Mouse (Mus musculus): ENCODE data around the gene Slc33a1.

Slc33a1 gene

DNA sequence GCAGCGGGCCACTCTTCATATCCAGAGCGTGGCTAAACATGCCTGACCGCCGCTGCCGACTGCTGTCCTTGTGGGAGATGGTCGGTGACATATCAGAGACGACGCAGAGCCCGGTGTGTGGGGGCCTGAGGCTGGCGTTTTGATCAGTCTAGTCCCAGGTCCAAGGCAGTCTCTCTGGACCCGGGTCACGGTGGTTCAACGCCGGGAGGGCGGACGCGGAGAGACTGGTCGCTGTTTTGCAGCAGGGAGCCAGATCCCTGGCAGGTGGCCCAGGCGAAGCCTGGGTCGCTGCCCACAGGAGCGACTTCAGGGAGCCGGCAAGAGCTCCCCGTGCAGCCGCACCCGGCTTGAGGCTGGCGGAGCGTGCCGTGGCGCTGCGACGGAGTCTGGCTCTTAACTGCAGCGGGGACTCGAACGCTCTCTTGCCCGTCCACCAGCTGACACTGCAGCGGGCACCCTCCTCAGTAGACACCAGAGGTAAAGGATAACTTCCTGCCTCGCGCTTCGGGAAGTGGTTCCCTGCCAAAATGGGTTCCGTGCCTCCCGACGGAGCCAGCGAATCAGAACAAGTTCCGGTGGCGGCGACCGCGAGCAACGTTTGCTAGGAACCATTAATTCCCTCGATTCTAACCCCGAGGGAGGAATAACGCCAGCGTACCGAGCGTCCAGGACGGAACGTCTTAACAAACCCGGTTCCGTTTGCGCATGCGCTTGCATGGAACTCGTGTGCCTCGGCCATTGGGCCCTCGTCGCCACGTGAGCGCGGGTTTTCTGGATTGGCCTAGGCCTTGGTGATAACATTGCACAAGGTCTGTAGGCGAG, at the start of gene Slc33a1:
Gene Slc33a1, minus strand, starts transcription at position 669 of the 822 bp plus-strand sequence.
- peak; percentile 100 for DNase-seq (ENCODE audit: low read depth)

DNA sequence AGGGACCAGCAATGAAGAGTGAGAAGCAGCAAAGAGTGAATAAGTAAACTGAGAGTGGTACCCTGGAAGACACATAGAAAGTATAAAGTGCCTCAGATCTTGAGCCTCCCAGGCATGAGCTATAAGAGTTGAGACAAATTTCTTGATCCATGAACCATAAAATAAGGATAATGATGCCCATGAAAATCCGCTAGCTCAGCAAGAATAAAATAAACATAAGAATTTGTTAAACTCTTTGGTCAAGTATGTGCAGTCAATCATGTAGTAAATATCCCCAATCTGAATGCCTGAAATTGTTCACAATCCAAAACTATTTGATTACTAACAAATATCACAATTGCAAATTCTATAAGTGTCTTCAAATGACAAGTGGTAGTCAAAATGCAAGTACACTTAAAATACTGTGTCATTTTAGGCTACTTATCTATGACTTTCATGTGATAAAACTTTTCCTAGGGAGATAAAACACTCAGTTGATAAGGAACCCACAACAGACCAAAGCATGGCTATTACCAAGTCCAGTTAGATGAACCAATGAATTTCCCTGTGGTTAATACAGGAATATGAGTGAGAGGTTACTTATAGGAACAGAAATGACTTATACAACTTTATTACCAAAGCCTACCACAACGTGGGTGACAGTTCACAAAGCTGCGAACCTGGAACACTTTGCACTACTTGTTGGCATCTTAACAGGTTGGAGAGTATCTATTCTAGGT, 24.3 kb upstream of the Slc33a1 start:
- no peak for DNase-seq (ENCODE audit: low read depth)

DNA sequence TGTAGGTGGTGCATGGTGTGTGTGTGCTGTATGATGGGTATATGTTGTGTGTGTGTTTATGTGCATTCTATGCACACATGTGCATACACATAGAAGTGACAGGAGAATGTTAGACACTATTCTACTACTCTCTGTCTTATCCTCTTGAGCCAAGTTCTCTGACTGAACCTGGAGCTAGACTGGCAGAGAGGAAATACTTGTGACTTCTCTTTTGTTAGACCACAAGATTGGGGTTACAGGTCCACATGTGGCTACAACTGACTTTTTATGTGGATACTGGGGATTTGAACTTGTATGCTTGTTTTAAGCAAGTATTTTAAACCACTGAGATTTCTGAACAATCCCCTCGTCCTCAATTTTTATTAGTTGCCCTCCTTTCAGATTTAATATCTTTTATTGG, 22.1 kb upstream of the Slc33a1 start:
- DNase-seq (ENCODE audit: low read depth): no peak

DNA sequence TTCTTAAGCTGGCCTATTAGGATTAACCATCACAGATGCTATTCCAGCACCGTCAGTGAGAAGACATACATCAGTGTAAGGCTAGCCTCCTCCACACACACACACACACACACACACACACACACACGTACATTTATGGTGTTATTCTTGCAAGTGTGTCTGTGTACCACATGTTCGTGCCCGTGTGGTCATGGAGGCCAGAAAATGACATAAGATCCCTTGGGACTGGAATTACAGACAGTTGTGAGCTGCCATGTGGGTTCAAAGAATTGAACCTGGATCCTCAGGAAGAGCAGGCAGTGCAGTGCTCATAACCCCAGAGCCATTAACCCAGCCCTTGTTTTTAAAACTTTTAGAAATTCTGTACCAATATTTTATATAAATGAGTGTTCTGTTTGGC, 13.3 kb upstream of the Slc33a1 start:
- no peak for DNase-seq (ENCODE audit: low read depth)

DNA sequence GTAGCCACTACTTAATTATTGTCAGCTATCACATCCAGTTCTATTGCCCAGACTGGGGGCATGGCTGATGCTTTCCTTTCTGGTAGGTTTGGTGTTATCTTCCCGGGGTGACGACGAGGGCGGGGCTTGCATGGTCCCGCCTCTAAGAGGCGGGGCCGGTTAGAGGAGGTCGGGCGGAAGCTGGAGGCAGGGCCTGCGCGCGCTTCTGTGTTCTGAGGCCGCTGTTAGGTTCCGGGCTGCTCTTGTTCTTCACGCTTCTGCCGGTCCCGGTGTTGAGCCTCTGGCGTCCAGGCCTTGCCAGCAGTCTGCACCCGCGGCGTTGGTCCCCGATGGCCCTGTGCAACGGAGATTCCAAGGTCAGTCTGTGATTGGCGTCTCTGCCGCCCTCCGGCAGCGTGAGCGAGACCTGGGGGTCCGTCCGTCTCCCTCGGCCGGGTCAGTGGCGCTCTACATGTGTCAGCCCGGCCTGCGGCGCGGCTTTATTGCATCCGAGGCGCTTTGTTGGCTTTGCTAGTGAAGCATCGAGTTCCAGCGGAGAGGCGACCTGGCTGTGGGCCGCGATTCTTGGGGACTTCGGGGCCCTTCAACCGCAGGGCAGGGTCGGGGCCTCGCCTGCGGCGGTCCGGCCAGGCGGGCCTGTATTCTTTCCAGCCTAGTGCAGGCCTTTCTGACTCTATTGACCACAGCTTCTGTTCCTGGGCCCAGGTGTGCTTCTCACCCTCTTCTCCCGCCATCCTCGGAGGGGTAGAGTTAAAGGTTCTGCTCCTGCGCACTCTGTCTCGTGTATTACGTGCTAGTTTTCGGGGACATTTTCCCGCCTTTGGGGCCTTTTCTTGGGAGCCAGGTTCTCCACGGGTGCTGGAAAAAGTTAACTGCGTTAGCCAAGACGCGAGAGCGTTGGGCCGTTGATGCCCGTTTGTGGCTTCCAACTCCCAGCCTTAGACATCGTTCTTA, 11.7 kb upstream of the Slc33a1 start, which contains the start of gene Gmps:
Gene Gmps, plus strand, starts transcription at position 152 of the 954 bp plus-strand sequence.
- DNase-seq (ENCODE audit: low read depth): peak; percentile 95

DNA sequence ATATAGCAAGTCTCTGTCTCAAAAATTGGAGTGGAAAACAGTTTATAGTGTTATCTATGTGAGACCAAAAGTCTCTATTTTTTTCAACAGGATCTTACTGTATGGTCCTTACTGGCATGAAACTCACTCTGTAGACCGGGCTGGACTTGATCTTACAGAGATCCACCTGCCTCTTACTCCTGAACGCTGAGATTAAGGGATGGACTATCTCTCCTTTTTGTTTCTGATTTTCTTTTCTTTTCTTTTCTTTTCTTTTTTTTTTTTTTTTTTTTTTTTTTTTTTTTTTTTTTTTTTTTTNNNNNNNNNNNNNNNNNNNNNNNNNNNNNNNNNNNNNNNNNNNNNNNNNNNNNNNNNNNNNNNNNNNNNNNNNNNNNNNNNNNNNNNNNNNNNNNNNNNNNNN, 1.4 kb upstream of the Slc33a1 start:
- DNase-seq (ENCODE audit: low read depth): no peak

DNA sequence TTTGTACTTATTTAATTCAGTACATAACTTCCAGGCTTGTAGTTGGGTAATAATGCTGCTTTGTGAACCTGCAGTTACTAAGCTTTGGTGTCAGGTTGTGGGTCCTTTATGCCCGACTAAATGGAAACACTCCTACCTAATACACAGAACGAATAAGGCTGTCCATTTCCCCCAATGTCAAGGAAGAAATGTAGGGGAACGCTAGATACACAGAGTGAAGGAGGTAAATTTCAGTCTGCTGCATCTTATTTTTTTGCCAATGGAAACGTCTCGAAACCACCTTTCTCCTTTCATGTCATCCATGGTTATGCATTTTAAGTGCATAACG, 318 bp upstream of the Slc33a1 start:
- DNase-seq (ENCODE audit: low read depth): no peak

DNA sequence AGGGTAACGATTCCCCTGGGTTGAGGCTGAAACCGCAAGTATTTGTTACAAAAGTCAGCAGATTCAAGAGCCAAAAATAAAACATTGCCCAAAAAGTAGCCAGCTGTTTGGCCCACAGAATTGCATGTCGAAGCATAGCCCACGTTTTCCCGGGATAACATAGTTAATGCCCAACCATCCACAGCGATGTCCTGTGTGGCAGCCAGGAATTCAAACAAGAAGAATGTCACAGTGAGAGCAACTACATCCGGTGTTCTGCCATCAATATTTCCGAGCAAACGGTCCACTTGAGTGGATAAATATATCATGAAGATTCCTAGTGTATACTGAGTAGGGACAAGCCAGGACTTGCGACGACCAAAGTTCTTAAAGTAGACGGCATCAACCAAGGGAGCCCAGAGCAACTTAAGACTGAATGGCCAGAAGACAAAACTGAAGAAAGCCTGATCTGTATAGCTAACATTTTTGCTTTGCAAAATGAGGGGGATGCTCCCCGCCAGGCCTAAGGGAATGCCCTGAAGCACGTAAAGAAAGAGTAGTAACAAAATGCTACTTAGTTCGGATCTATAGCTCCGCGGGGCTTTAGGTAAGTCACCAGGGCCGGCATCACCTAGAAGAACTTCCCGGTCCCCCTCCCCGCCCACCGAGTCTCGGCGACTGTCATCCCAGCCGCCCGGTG, 1.0 kb downstream of the Slc33a1 start:
- DNase-seq (ENCODE audit: low read depth): no peak

DNA sequence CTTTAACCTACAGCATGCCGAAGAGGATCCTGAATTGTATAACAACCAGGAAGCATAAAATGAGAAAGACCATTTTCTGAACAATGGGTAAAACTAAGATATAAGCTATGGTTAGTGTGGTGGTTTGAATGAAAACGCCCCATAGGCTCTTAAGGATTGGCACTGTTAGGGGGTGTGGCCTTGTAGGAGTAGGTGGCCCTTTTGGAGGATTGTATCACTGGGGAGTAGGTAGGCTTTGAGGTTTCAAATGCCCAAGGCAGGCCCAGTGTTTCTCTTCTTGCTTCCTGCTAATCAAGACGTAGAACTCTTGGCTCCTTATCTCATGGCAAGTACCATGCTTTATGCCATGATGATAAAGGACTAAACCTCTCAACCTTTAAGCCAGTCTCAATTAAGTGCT, 14.7 kb downstream of the Slc33a1 start:
- peak; percentile 11 for DNase-seq (ENCODE audit: low read depth)

DNA sequence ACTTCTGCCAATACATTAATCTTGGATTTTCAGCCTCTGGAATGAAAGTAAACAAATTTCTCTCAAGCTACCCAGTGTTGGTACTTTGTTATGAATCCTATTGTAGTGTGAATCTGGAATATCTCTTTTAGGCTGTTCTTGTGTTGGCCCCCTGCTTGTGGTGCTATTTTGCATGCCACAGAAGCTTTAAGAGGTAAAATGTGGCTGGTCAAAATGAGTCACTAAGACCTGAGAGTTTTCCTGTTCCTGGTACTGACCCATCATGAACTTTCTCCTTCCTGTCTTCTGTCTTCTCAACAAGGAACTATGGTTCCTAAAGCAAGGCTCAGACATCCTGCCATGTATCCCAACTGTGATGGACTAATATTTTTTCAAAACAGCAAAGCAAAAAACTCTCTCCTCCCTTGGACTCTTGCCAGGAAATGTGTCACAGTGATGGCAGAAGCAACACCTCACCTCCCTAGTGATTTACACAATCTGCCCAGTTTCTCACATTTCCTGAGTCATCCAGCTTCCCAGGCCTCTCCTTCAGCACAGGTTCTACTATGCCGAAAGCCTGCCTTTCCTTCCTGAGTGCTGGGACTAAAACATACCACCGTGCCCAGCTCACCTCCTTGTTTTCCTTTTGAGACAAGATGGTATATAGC, 23.2 kb downstream of the Slc33a1 start:
- DNase-seq (ENCODE audit: low read depth): no peak

DNA sequence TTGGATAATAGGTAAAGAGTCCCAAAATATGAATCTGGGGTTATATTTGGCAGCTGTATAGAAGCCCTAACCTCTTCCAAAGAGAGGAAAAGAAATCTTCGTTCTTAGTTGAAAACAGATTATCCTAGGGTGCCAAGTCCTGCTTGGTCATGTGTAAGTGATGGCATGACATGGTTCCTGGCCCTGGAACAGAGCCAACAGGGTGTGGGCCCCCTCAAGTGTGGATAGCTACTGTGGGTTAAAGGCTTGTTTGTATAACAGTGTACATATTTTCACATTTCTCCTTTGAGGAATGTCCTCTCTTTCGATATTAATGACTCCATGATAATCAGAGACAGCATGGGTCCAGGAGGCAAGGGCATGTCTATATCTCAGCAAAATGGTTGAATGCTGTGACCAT, 25.6 kb downstream of the Slc33a1 start:
- no peak for DNase-seq (ENCODE audit: low read depth)

DNA sequence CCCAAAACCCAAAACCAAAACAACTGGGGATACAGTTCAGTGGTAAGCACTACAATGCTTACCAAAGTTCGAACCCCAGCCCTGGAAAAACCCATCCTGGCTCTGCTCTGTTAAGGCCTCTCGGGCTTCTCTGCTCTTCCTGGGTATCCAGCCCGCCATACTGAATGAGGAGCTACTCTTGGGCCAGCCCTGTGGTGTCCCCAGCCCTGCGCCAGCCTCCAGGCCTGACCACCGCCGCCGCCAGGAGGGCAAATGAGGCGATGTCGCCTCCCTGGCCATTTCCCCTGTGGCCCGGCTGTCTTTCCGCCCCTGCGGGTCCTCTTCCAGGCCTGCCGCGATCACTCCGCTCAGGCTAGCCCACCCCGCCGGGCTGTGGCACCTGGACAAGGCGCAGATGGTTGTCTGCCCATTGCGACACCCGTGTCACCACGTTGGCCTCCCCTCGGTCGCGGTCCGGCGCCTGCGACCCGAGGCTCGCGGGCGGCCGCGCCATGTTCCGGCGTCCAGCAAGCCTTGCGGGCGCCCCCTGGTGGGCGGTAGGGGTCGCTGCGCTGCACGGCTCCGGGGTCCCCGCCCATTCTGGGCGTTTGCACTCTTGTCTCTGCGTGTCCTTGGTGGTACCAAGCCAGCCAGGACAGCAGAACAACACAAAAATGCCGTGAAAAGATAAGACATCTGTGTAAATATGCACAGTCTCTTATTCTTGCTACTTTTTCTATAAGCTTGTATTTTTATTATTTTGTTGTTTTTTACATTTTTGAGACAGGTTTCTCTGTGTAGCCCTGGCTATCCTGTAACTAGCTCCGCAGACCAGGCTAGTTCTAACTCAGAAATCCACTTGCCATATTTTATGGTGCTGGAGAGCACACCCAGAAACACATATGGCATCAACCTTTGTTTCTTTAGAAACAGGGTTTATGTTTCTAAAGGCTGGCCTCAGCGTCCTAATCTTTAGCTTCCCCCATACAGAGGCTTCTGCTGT, 35.4 kb downstream of the Slc33a1 start, which contains the start of gene E130311K13Rik:
Gene E130311K13Rik, minus strand, starts transcription at position 595 of the 982 bp plus-strand sequence.
- DNase-seq (ENCODE audit: low read depth): peak; percentile 74

DNA sequence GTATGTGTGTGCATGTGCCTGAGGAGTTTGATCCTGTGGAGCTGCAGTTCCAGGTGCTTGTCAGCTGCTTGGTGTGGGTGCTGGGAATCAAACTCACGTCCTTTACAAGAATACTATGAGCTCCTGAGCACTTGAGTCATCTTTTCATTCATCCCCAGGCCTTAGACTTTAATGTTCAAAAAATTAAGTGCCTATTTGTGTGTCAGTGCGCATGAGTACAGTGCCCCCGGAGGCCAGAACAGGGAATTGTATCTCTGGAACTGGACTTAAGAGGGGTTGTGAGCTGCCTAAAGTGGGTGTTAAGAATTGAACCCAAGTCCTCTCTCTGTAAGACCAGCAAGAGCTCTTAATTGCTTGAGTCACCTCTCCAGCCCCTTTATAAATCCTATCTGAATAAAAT, 44.9 kb downstream of the Slc33a1 start:
- peak; percentile 27 for DNase-seq (ENCODE audit: low read depth)

DNA sequence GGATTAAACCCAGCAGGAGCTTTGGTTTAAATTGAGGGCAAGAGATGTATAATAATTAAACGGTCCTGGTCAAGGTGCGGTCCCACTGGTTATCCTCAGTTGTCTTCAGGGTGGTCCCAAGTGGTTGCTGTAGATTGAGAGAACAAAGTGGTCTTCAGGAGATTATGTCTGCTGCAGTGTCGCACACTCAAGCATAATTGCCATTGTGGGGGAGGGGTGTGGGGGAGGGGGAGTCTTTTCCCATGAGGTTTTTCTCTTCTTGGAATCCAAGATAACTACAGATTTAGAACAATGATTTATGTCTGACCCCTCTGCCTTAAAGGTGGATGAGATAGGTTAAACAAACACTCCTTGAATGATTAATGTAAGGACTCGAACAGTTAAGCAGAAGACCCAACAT, 54.3 kb downstream of the Slc33a1 start:
- no peak for DNase-seq (ENCODE audit: low read depth)

DNA sequence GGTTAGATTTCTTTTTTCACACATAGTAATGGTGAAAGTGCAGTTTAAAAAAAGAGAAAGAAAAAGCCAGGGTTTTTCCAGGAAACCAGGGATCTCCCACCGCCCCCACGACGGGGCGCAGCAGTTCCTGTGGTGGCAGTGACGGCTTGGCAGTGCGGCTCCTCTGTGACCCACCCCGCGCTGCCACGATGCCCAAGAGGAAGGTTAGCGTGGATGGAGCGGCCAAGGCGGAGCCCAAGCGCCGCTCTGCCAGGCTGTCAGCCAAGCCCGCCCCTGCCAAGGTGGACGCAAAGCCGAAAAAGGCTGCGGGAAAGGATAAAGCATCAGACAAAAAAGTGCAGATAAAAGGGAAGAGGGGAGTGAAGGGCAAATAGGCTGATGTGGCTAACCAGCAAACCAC, 59.3 kb downstream of the Slc33a1 start:
- no peak for DNase-seq (ENCODE audit: low read depth)

DNA sequence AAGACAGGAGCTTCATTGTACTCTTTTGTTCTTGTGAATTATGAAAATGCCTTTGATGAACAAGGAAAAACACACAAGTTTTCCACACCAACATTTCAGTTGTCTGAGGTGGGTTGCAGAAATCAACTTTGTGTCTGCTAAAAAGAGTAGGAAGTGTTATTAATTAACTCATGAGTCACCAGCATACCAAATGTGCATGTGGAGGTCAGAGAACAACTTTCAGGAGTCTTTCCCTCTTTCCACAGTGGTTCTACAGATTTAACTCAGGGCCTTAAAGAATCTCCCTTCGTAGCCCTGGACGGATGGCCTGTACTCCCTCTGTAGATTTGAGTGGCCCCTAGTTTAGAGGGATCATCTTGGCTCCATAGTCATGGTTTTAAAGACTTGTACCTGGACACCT, 60.4 kb downstream of the Slc33a1 start:
- no peak for DNase-seq (ENCODE audit: low read depth)

DNA sequence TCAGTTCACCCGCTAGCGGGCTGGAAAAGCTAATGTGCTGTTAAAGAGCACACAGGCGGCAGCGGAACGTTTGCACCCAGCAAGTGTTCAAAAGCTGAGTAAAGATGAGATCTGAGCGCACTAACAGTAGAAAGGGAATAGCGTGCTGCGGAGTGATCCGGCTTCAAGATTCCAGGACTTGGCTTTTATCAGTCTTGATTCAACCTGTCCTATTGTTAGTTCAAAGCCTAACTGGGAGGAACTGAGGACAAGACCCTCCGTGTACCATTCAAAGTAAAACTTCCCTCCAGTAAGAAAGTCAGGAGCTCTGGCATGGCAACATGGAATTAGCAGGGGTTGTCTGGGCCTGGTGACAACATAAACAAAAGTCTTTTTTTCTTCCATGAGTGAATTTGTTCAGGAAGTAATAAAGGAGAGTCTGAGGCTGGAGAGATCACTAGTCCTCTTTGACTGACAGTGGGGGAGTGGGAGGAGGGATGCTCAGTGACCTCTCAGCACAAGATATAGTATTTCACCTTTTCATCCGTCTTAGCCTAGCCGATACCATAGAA, 64.5 kb downstream of the Slc33a1 start:
- no peak for DNase-seq (ENCODE audit: low read depth)

DNA sequence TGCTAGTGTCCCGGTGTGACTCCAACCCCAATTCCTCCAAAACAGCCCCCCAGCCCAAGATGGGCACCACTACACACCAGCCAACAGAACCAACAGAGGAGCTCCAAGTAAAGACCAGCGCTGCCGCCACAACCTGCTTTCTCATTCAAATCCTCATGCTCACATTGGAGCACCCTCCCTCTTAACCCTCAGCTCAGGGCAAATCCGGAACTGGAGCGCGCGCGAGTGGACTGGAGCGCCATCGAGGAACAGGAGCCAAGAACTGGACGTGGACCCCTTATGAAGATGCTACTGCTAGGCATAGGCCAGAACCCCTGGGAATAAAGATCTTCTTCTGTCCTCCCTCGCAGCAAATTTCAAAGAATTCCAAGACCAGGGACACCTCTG, 65.3 kb downstream of the Slc33a1 start, which contains the start of gene Plch1:
Gene Plch1, minus strand, starts transcription at position 164 of the 387 bp plus-strand sequence.
- DNase-seq (ENCODE audit: low read depth): no peak

DNA sequence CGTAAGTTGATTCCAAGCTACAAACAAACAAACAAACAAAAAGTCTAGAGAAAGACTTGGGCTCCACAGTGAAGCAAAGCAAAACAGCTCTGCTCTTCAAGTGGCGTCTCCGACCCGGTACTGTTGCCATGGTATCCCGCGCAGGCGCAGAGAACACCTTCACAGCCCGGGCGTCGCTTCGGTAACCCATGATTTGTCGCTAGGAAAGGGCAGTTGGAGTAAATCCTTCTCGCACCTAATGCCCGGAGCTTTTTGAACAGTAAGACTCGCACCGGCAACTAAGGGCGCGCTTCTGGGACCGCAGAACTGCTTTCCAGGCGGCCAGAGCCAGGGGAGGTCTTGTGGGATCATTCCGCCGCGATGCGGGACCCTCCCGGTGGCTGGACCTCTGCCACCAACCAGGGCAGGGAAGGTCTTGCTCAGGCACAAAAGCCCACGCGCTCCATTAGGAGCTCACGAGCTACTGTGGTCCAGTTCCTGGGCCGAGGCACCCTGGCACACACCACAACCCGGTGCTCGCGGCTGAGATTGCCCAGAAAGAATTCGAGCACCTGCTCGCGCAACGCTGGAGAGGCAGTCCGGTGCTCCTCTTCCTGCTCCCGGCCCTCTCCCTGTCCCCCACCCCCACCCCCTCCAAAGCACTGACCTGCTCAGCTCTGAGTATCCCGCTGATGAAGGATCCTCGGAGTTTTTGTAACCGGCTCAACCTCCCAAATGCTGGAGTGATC, 65.8 kb downstream of the Slc33a1 start:
- no peak for DNase-seq (ENCODE audit: low read depth)
